Mouse (Mus musculus) spleen, postnatal 4 days (tissue): ENCODE measurements around the gene Rab20.
"Not testable (repeated sequence)": the region's sequence is repeated elsewhere in the genome, so short reads cannot be mapped to it uniquely, and the experiment has no call there.

Experiments
- DNase-seq, 2 experiments: peaks; one replicate each; pipeline ENCODE4 v3.0.0; 2022; ENCODE audit warnings: low spot score in 2 of 2

Gene Rab20

GRCm38 (mm10) chr8:11477811-11478761 is at the start of gene Rab20:
Gene Rab20, minus strand, starts transcription at chr8:11478710.
- DNase-seq = peak; percentile 37 to 74

GRCm38 (mm10) chr8:11523331-11523730 is 44.8 kb upstream of the Rab20 start:
- DNase-seq = no peak

GRCm38 (mm10) chr8:11518676-11519075 is 40.2 kb upstream of the Rab20 start:
- no peak for DNase-seq

- no peak for DNase-seq
Measured at GRCm38 (mm10) chr8:11518056-11518396, 39.5 kb upstream of the Rab20 start.

GRCm38 (mm10) chr8:11517366-11518055 is 39.0 kb upstream of the Rab20 start:
- DNase-seq = no peak

- no peak for DNase-seq
Measured at GRCm38 (mm10) chr8:11516292-11516691, 37.8 kb upstream of the Rab20 start.

- no peak for DNase-seq
Measured at GRCm38 (mm10) chr8:11513247-11513646, 34.7 kb upstream of the Rab20 start.

- DNase-seq = peak in 1 of 2 experiments; percentile 25
Measured at GRCm38 (mm10) chr8:11512711-11513110, 34.2 kb upstream of the Rab20 start.

- DNase-seq = no peak
Measured at GRCm38 (mm10) chr8:11510971-11511370, 32.5 kb upstream of the Rab20 start.

GRCm38 (mm10) chr8:11508880-11509279 is 30.4 kb upstream of the Rab20 start:
- no peak for DNase-seq

GRCm38 (mm10) chr8:11506802-11507201 is 28.3 kb upstream of the Rab20 start:
- DNase-seq = peak; percentile 64 to 83

- DNase-seq = no peak
Measured at GRCm38 (mm10) chr8:11506074-11506473, 27.6 kb upstream of the Rab20 start.

GRCm38 (mm10) chr8:11503476-11504232 is 25.1 kb upstream of the Rab20 start:
- no peak for DNase-seq

GRCm38 (mm10) chr8:11498786-11499485 is 20.4 kb upstream of the Rab20 start:
- no peak for DNase-seq

GRCm38 (mm10) chr8:11498281-11498680 is 19.8 kb upstream of the Rab20 start:
- DNase-seq = no peak

GRCm38 (mm10) chr8:11497017-11497990 is 18.8 kb upstream of the Rab20 start, which contains the start of gene Naxd:
Gene Naxd, plus strand, starts transcription at chr8:11497506.
- peak; percentile 85 to 93 for DNase-seq

GRCm38 (mm10) chr8:11492340-11492739 is 13.8 kb upstream of the Rab20 start:
- DNase-seq = not testable (repeated sequence)

- no peak for DNase-seq
Measured at GRCm38 (mm10) chr8:11487229-11487628, 8.7 kb upstream of the Rab20 start.

- peak; percentile 54 to 85 for DNase-seq
Measured at GRCm38 (mm10) chr8:11486142-11486541, 7.6 kb upstream of the Rab20 start.

GRCm38 (mm10) chr8:11482537-11482936 is 4.0 kb upstream of the Rab20 start:
- DNase-seq = no peak
